8 mouse cellular contexts compared by ENCODE assay signal in genomic region chr14:19987358-19987834, GRCm38 (mm10). TPM values are rescaled to one million over a fixed set of nuclear protein-coding genes. Genes with fewer than 3 reads are reported as not detected.
DNase-seq lines count a peak whose midpoint lies in the region; ATAC-seq and TF ChIP-seq lines count a peak whose summit lies in the region.

No protein-coding gene starts in this region.

- H3K9me3 ChIP-seq in kidney, embryonic 14.5 days (ENCODE audit: control insufficient read depth, low read length): no peaks in the 10 kb centered on the region
- no peaks in the 10 kb centered on the region for H3K9me3 ChIP-seq in midbrain, embryonic 12.5 days

- no peak for DNase-seq in kidney, postnatal 4 days
- peak; percentile 41 for DNase-seq in heart, postnatal 4 days
- no peak for DNase-seq in right cerebral cortex, adult 2 months (ENCODE audit: low spot score in 2 of 2)
- no peak for DNase-seq in layer of hippocampus, adult 18-20 months (ENCODE audit: low spot score in 2 of 2)
- DNase-seq in ovary, adult 18-20 months (ENCODE audit: low spot score): no peak

- no peak for TF ChIP-seq CTCF in cortical plate, adult 2 months (IDR thresholded peaks at IDR 0.05; ENCODE audit: extremely low read depth, insufficient read depth, low read length)

- peak overlapping the region; percentile 44; the same call in 1 of the 2 replicates for H3K9ac ChIP-seq in kidney, embryonic 14.5 days (ENCODE audit: low read depth, low read length)
- H3K9ac ChIP-seq in midbrain, embryonic 12.5 days (replicated peaks): peak overlapping the region; percentile 49

- no peak for TF ChIP-seq POLR2A in cortical plate, adult 2 months (IDR thresholded peaks at IDR 0.05; ENCODE audit: extremely low read depth, insufficient read depth, low read length)

- H3K36me3 ChIP-seq in kidney, embryonic 14.5 days (ENCODE audit: control insufficient read depth, insufficient read depth, low read length): no peaks in the 10 kb centered on the region
- H3K36me3 ChIP-seq in midbrain, embryonic 12.5 days: no peaks in the 10 kb centered on the region

- peak overlapping the region; percentile 46 for H3K4me2 ChIP-seq in kidney, embryonic 14.5 days (replicated peaks; ENCODE audit: low read depth, low read length)
- H3K4me2 ChIP-seq in midbrain, embryonic 12.5 days (replicated peaks): peak overlapping the region; percentile 49

- H3K4me3 ChIP-seq in kidney, embryonic 14.5 days (ENCODE audit: low read length): peak overlapping the region; percentile 21; the same call in 1 of the 2 replicates
- H3K4me3 ChIP-seq in cortical plate, adult 2 months (ENCODE audit: insufficient read depth, low read length): peak overlapping the region; percentile 6; the same call in 1 of the 2 replicates
- peak overlapping the region; percentile 33 for H3K4me3 ChIP-seq in midbrain, embryonic 12.5 days

- ATAC-seq in kidney, embryonic 14.5 days (ENCODE audit: low FRiP score, low TSS enrichment): no peak
- peak; percentile 71 for ATAC-seq in midbrain, embryonic 12.5 days (ENCODE audit: low FRiP score, low read depth)

- H3K27ac ChIP-seq in kidney, embryonic 14.5 days (ENCODE audit: low read depth, low read length): peak overlapping the region; percentile 92
- H3K27ac ChIP-seq in cortical plate, adult 2 months (ENCODE audit: insufficient read depth, low read length): peak overlapping the region; percentile 77
- H3K27ac ChIP-seq in midbrain, embryonic 12.5 days (replicated peaks): peak overlapping the region; percentile 99

- peaks cover 25% of the 10 kb centered on the region; the same call in 1 of the 2 replicates for H3K4me1 ChIP-seq in kidney, embryonic 14.5 days (ENCODE audit: control insufficient read depth, insufficient read depth, low read length)
- H3K4me1 ChIP-seq in cortical plate, adult 2 months (ENCODE audit: control insufficient read depth, insufficient read depth, low read length): peaks cover 9% of the 10 kb centered on the region
- H3K4me1 ChIP-seq in midbrain, embryonic 12.5 days: peaks cover 37% of the 10 kb centered on the region

- 7% methylated on average over 8 of the region's 8 CpGs for WGBS in kidney, embryonic 14.5 days
- WGBS in midbrain, embryonic 12.5 days: 7% methylated on average over 8 of the region's 8 CpGs

- H3K27me3 ChIP-seq in kidney, embryonic 14.5 days (ENCODE audit: control insufficient read depth, insufficient read depth, low read length): no peaks in the 10 kb centered on the region
- H3K27me3 ChIP-seq in midbrain, embryonic 12.5 days: no peaks in the 10 kb centered on the region; the same call in 1 of the 2 replicates

RNA-seq across cellular contexts. Expression of gene Gng2, which starts 10.0 kb away (rescaled TPM):
- 51.5 and 52.9 TPM in 2 replicates for polyA plus RNA-seq in kidney, embryonic 14.5 days (2014; fragmentation: Nextera tagmentation; extraction: Ambion mirVana)
- polyA plus RNA-seq in cortical plate, adult 2 months (2012; rRNA removed): 104 and 123 TPM in 2 replicates
- total RNA-seq in heart, postnatal 4 days (2021): 10 to 100 TPM; 54.1 to 57.2 TPM
- 186 and 195 TPM in 2 replicates for polyA plus RNA-seq in midbrain, embryonic 12.5 days (2016; fragmentation: Nextera tagmentation; extraction: Ambion mirVana)
- 100 to 1,000 TPM; 285 to 288 TPM for total RNA-seq in layer of hippocampus, adult 18-20 months (2021)
